Mouse (Mus musculus): ENCODE measurements at regions not wholly inside any gene's neighbourhood (a gene's known extent, or its start where the extent isn't known, plus 50 kb on each side); places are given as distances from the start of the nearest gene placed in this dataset.

- Histone ChIP-seq H3K9ac (ENCODE audit: low read length) (no peak overlapping the region), H3K4me2 (ENCODE audit: low read depth, low read length) (no peak overlapping the region), H3K9me3 (replicated peaks; ENCODE audit: control insufficient read depth, low read length) (no peaks in the 10 kb centered on the region), H3K4me3 (ENCODE audit: low read length) (no peak overlapping the region), H3K4me1 (ENCODE audit: control insufficient read depth, insufficient read depth, low read length) (no peaks in the 10 kb centered on the region), H3K27ac (ENCODE audit: low read length) (no peak overlapping the region), H3K27me3 (ENCODE audit: control insufficient read depth, insufficient read depth, low read length) (no peaks in the 10 kb centered on the region), H3K36me3 (ENCODE audit: control insufficient read depth, insufficient read depth) (no peaks in the 10 kb centered on the region)
- no peak for ATAC-seq (replicated peaks; ENCODE audit: extremely low read depth, insufficient read depth, low FRiP score)
- 73% methylated on average over 7 of the region's 7 CpGs for WGBS
Measured at GRCm38 (mm10) chr10:37694041-37694690, 555.4 kb upstream of the Marcks start.

- H3K27me3 ChIP-seq (ENCODE audit: control insufficient read depth, insufficient read depth, low read length): no peaks in the 10 kb centered on the region
- no peaks in the 10 kb centered on the region for H3K4me1 ChIP-seq (ENCODE audit: control insufficient read depth, insufficient read depth, low read length)
- H3K27ac ChIP-seq (ENCODE audit: low read length): no peak overlapping the region
- ATAC-seq (replicated peaks; ENCODE audit: extremely low read depth, insufficient read depth, low FRiP score): no peak
- H3K4me3 ChIP-seq (ENCODE audit: low read length): no peak overlapping the region
- H3K9me3 ChIP-seq (replicated peaks; ENCODE audit: control insufficient read depth, low read length): no peaks in the 10 kb centered on the region
- no peak overlapping the region for H3K9ac ChIP-seq (ENCODE audit: low read length)
- H3K36me3 ChIP-seq (ENCODE audit: control insufficient read depth, insufficient read depth): no peaks in the 10 kb centered on the region
- H3K4me2 ChIP-seq (ENCODE audit: low read depth, low read length): no peak overlapping the region
Measured at GRCm38 (mm10) chr10:37692851-37693250, 554.1 kb upstream of the Marcks start.

DNA sequence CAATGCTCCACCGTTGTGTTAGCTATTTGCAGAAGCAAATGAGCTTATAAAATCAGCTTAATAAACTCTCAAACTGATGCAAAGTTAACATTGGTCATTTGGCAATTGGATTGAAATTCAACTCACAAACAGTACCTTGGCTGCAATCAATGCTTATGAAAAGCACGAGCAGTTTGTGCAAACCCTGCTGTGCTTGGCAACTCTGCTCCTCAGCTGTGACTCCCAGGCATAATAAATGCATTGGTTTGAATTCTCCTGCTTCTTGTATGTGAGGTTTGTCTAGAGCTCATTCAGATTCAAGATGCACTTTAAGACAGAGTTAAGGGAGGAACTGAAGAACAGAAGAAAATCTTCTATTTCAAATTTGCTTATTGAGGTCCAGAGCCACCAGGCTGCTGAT lies 553.2 kb upstream of the Marcks start:
- no peak overlapping the region for H3K9ac ChIP-seq (ENCODE audit: low read length)
- H3K4me3 ChIP-seq (ENCODE audit: low read length): no peak overlapping the region
- ATAC-seq (replicated peaks; ENCODE audit: extremely low read depth, insufficient read depth, low FRiP score): no peak
- H3K27me3 ChIP-seq (ENCODE audit: control insufficient read depth, insufficient read depth, low read length): no peaks in the 10 kb centered on the region
- H3K36me3 ChIP-seq (ENCODE audit: control insufficient read depth, insufficient read depth): no peaks in the 10 kb centered on the region
- H3K4me1 ChIP-seq (ENCODE audit: control insufficient read depth, insufficient read depth, low read length): no peaks in the 10 kb centered on the region
- WGBS: 71% methylated on average over 2 of the region's 2 CpGs
- no peak overlapping the region for H3K27ac ChIP-seq (ENCODE audit: low read length)
- H3K4me2 ChIP-seq (ENCODE audit: low read depth, low read length): no peak overlapping the region
- no peaks in the 10 kb centered on the region for H3K9me3 ChIP-seq (replicated peaks; ENCODE audit: control insufficient read depth, low read length)

DNA sequence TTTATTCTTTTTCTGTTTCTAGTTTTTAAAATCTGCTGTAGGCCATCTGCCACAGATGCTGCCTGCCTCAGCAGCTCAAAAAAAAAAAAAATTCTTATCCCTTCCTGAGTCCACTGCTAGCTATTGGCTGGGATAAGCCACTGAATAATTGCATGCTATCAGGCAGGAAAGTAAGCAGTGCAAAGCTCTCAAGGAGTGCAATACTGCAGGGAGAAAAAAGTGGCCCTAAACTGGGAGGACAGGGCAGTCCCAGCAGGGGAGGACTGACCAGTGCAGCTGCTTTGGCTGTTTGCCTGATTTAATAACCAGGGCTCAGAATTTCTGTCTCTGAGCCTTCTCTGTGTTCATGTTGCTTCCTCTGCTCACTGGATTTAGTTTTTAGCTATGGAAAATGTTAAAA lies 544.4 kb upstream of the Marcks start:
- H3K9ac ChIP-seq (ENCODE audit: low read length): no peak overlapping the region
- no peaks in the 10 kb centered on the region for H3K4me1 ChIP-seq (ENCODE audit: control insufficient read depth, insufficient read depth, low read length)
- no peaks in the 10 kb centered on the region for H3K9me3 ChIP-seq (replicated peaks; ENCODE audit: control insufficient read depth, low read length)
- ATAC-seq (replicated peaks; ENCODE audit: extremely low read depth, insufficient read depth, low FRiP score): no peak
- H3K4me2 ChIP-seq (ENCODE audit: low read depth, low read length): no peak overlapping the region
- no peak overlapping the region for H3K4me3 ChIP-seq (ENCODE audit: low read length)
- H3K36me3 ChIP-seq (ENCODE audit: control insufficient read depth, insufficient read depth): no peaks in the 10 kb centered on the region
- H3K27ac ChIP-seq (ENCODE audit: low read length): no peak overlapping the region
- no peaks in the 10 kb centered on the region for H3K27me3 ChIP-seq (ENCODE audit: control insufficient read depth, insufficient read depth, low read length)

- Histone ChIP-seq H3K27ac (ENCODE audit: low read length) (no peak overlapping the region), H3K9me3 (replicated peaks; ENCODE audit: control insufficient read depth, low read length) (no peaks in the 10 kb centered on the region), H3K4me3 (ENCODE audit: low read length) (no peak overlapping the region), H3K36me3 (ENCODE audit: control insufficient read depth, insufficient read depth) (no peaks in the 10 kb centered on the region), H3K4me1 (ENCODE audit: control insufficient read depth, insufficient read depth, low read length) (no peaks in the 10 kb centered on the region), H3K27me3 (ENCODE audit: control insufficient read depth, insufficient read depth, low read length) (no peaks in the 10 kb centered on the region), H3K4me2 (ENCODE audit: low read depth, low read length) (no peak overlapping the region), H3K9ac (ENCODE audit: low read length) (no peak overlapping the region)
- no peak for ATAC-seq (replicated peaks; ENCODE audit: extremely low read depth, insufficient read depth, low FRiP score)
Measured at GRCm38 (mm10) chr10:37680601-37681000, 541.9 kb upstream of the Marcks start.

- no peak for ATAC-seq (replicated peaks; ENCODE audit: extremely low read depth, insufficient read depth, low FRiP score)
- H3K4me2 ChIP-seq (ENCODE audit: low read depth, low read length): no peak overlapping the region
- H3K27ac ChIP-seq (ENCODE audit: low read length): no peak overlapping the region
- H3K9me3 ChIP-seq (replicated peaks; ENCODE audit: control insufficient read depth, low read length): no peaks in the 10 kb centered on the region
- no peaks in the 10 kb centered on the region for H3K4me1 ChIP-seq (ENCODE audit: control insufficient read depth, insufficient read depth, low read length)
- no peaks in the 10 kb centered on the region for H3K36me3 ChIP-seq (ENCODE audit: control insufficient read depth, insufficient read depth)
- H3K4me3 ChIP-seq (ENCODE audit: low read length): no peak overlapping the region
- no peak overlapping the region for H3K9ac ChIP-seq (ENCODE audit: low read length)
- no peaks in the 10 kb centered on the region for H3K27me3 ChIP-seq (ENCODE audit: control insufficient read depth, insufficient read depth, low read length)
- 87% methylated on average over 1 of the region's 1 CpGs for WGBS
Measured at GRCm38 (mm10) chr10:37677826-37678225, 539.1 kb upstream of the Marcks start.

DNA sequence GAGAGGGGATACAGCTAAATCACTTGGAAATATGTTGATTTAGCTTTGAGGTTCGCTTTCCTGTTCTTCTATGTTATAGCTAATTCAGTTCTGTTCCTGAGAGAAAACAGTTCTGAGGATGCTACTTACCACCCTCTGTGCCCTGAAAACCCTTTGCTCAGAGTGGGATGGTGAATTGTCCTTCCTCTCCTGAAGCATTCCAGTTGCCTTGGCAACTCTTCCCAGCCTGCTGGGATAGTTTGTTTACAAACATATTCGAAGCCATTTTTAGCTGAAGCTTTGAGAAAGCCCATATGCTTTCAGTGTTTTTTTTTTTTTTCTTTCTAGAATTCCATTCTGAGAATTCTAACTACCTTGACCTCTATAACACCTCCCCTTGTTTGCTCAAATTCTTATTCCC lies 530.1 kb upstream of the Marcks start:
- H3K36me3 ChIP-seq (ENCODE audit: control insufficient read depth, insufficient read depth): no peaks in the 10 kb centered on the region
- no peak overlapping the region for H3K4me3 ChIP-seq (ENCODE audit: low read length)
- no peaks in the 10 kb centered on the region for H3K4me1 ChIP-seq (ENCODE audit: control insufficient read depth, insufficient read depth, low read length)
- H3K4me2 ChIP-seq (ENCODE audit: low read depth, low read length): no peak overlapping the region
- no peaks in the 10 kb centered on the region for H3K27me3 ChIP-seq (ENCODE audit: control insufficient read depth, insufficient read depth, low read length)
- ATAC-seq (replicated peaks; ENCODE audit: extremely low read depth, insufficient read depth, low FRiP score): no peak
- 64% methylated on average over 2 of the region's 2 CpGs for WGBS
- H3K27ac ChIP-seq (ENCODE audit: low read length): no peak overlapping the region
- no peaks in the 10 kb centered on the region for H3K9me3 ChIP-seq (replicated peaks; ENCODE audit: control insufficient read depth, low read length)
- H3K9ac ChIP-seq (ENCODE audit: low read length): no peak overlapping the region

DNA sequence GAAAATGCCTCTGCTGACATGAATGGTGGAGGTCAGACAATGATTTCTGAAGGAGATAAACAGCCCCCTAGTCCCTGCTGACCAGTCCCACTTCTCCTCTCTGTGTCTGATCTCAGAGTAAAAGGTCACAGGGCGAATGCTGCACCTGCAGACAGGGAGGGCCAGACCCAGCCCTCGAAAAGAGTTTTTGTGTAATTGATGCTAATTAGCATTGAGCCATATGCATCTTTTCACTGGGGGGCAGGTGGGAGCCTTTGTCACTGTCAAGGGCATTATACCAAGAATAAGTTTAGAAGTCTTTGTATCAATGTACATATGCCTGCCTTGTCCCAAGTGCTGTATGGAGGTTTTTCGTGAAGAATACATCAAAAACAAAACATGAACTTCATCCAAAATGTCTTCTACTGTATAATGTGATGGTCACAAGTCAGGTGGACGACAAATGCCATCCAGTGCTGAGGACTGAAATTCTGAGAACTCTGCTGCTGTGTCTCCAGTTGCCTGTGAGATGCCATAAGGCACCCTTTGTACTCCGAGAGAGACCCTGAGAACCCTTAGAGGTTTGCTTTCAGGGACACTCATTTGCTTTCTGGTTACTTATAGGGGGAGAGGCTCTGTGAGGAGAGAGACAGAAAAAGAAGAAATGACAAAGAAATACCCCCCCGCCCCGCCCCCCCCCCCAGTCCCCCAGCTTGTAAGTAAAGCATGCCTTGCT lies 528.5 kb upstream of the Marcks start:
- Histone ChIP-seq H3K27me3 (ENCODE audit: control insufficient read depth, insufficient read depth, low read length) (no peaks in the 10 kb centered on the region), H3K9ac (ENCODE audit: low read length) (no peak overlapping the region), H3K4me1 (ENCODE audit: control insufficient read depth, insufficient read depth, low read length) (no peaks in the 10 kb centered on the region), H3K27ac (ENCODE audit: low read length) (no peak overlapping the region), H3K36me3 (ENCODE audit: control insufficient read depth, insufficient read depth) (no peaks in the 10 kb centered on the region), H3K4me3 (ENCODE audit: low read length) (no peak overlapping the region), H3K4me2 (ENCODE audit: low read depth, low read length) (no peak overlapping the region), H3K9me3 (replicated peaks; ENCODE audit: control insufficient read depth, low read length) (no peaks in the 10 kb centered on the region)
- ATAC-seq (replicated peaks; ENCODE audit: extremely low read depth, insufficient read depth, low FRiP score): no peak
- 70% methylated on average over 7 of the region's 7 CpGs for WGBS

GRCm38 (mm10) chr10:37666535-37666934 lies 527.8 kb upstream of the Marcks start:
- no peaks in the 10 kb centered on the region for H3K4me1 ChIP-seq (ENCODE audit: control insufficient read depth, insufficient read depth, low read length)
- no peak for ATAC-seq (replicated peaks; ENCODE audit: extremely low read depth, insufficient read depth, low FRiP score)
- H3K27me3 ChIP-seq (ENCODE audit: control insufficient read depth, insufficient read depth, low read length): no peaks in the 10 kb centered on the region
- no peaks in the 10 kb centered on the region for H3K9me3 ChIP-seq (replicated peaks; ENCODE audit: control insufficient read depth, low read length)
- H3K4me2 ChIP-seq (ENCODE audit: low read depth, low read length): no peak overlapping the region
- no peak overlapping the region for H3K27ac ChIP-seq (ENCODE audit: low read length)
- no peak overlapping the region for H3K9ac ChIP-seq (ENCODE audit: low read length)
- WGBS: 97% methylated on average over 2 of the region's 2 CpGs
- H3K36me3 ChIP-seq (ENCODE audit: control insufficient read depth, insufficient read depth): no peaks in the 10 kb centered on the region
- H3K4me3 ChIP-seq (ENCODE audit: low read length): no peak overlapping the region

All from heart, embryonic 16.5 days (tissue).